Mouse (Mus musculus) stomach, postnatal 0 days (tissue): Measurements from ENCODE around the gene Acly.

Source experiments
- CTCF ChIP-seq: IDR thresholded peaks from 2 replicates; pipeline ENCODE4 v1.5.1; 2016; ENCODE audit warnings: antibody characterized with exemption, low read depth, mild to moderate bottlenecking, moderate library complexity
- EP300 ChIP-seq: optimal IDR thresholded peaks from 2 replicates; pipeline ENCODE3; 2016; ENCODE audit warnings: antibody characterized with exemption

GRCm38 (mm10) chr11:100515789-100516188, 12.0 kb downstream of the Acly start:
- TF ChIP-seq CTCF (no peak), EP300 (no peak)
